Mouse (Mus musculus): ENCODE data around the gene Stxbp2.

The Stxbp2 gene

DNA sequence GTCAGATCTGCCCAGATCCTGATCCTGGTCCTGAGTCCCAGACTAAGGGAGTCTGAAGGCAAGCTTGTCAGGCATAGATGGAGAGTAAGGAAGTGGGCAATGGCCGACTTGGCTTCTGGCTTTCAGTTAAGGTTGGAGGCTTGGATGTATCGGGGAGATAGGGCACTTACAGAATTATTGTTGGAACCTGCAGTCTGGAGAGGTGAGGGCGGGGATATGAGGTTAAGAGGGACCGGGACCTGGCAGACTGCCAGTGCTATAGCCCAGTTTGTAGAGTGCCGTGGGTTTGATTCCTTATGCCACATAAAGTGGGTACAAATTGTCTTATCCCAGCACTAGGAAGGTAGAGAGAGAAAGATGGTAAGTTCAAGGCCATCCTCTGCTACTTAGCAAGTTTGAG lies 48.9 kb downstream of the Stxbp2 start:
- in situ Hi-C loops (cut with MboI, MseI) = loop anchor here (5.0 to 10.0 kb wide), 3 partner anchors 102 to 645 kb away; partner anchors contain the start of genes Ccl25 and Elavl1

- in situ Hi-C loops (cut with MboI, MseI) = no loop called here
Measured at GRCm38 (mm10) chr8:3682435-3682834, 51.7 kb downstream of the Stxbp2 start.

GRCm38 (mm10) chr8:3683408-3684176 lies 52.8 kb downstream of the Stxbp2 start:
- in situ Hi-C loops (cut with MboI, MseI) = no loop called here

- in situ Hi-C loops (cut with MboI, MseI) = no loop called here
Measured at GRCm38 (mm10) chr8:3684530-3684929, 53.8 kb downstream of the Stxbp2 start.

GRCm38 (mm10) chr8:3685422-3685821 lies 54.7 kb downstream of the Stxbp2 start:
- in situ Hi-C loops (cut with MboI, MseI) = no loop called here

DNA sequence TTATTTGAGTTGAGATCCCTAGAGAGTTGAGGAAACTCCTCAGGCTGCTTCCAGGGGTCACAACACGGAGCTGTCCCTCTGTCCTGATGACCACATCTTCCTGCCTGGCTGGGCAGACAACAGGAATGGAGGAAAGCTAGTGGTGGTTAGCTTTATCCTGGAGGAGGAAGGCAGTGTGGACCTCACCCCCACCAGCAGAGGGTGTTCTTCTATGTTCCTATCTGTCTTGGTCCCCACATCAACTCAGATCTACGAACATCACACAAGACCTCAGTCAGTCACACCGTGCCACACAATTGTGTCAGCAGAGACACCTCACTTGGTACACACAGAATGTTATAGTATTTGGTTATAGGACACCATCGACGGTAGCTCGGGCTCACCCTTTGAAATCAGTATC lies 56.8 kb downstream of the Stxbp2 start:
- in situ Hi-C loops (cut with MboI, MseI) = no loop called here

DNA sequence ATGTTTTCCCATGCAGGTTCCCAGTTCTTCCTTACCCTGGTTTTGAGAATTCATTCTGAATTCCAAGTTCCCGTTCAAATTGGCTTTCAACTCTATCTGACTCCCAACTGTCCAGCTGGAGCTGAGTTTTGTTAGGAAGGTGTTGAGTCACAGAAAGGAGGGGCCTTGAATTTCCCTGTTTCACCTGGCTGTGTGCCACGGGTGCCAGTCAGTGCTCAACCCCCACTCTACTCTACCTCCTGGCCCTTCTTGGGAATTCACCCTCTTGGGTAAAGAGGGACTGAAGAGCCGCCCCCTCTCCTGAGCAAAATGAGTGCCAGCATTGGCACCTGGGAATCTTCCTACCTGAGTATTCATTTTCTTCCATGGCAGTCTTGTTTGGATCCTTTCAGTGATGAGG lies 60.0 kb downstream of the Stxbp2 start:
- in situ Hi-C loops (cut with MboI, MseI) = no loop called here
